Mouse (Mus musculus) embryonic facial prominence, embryonic 11.5 days (tissue): ENCODE results near the gene Afap1. TPM values are rescaled to one million over a fixed set of nuclear protein-coding genes. Genes with fewer than 3 reads are reported as not detected.

Experiments
- ATAC-seq: fragments of 200-750 bp; cut with Nextera tagmentation; replicated peaks from 2 replicates; pipeline ENCODE4 v1.8.0; 2017; ENCODE audit warnings: low read depth; ENCODE audit not compliant: insufficient number of reproducible peaks, low FRiP score, low TSS enrichment
- DNase-seq: peaks from one replicate; pipeline ENCODE4 v3.0.0-alpha.2; 2015; ENCODE audit warnings: low spot score
- H3K27ac ChIP-seq: fragments of 300-500 bp; sonication (generic); replicated peaks from 2 replicates; pipeline ENCODE4 v1.5.1; 2014; ENCODE audit warnings: mild to moderate bottlenecking, low read depth, low read length, control low read depth
- H3K27me3 ChIP-seq: fragments of 300-500 bp; sonication (generic); 2 replicates; pipeline ENCODE4 v1.6.1; 2014; ENCODE audit warnings: mild to moderate bottlenecking, low read length, moderate library complexity, mixed read lengths; ENCODE audit not compliant: control insufficient read depth, insufficient read depth
- H3K36me3 ChIP-seq: fragments of 300-500 bp; sonication (generic); replicated peaks from 2 replicates; pipeline ENCODE4 v1.6.1; 2014; ENCODE audit warnings: low read depth, mild to moderate bottlenecking, low read length, moderate library complexity, mixed read lengths; ENCODE audit not compliant: control insufficient read depth, insufficient read depth
- H3K4me1 ChIP-seq: fragments of 300-500 bp; sonication (generic); 2 replicates; pipeline ENCODE4 v1.6.1; 2014; ENCODE audit warnings: low read length, mixed read lengths; ENCODE audit not compliant: control insufficient read depth, insufficient read depth
- H3K4me2 ChIP-seq: fragments of 300-500 bp; sonication (generic); 2 replicates; pipeline ENCODE4 v1.6.1; 2014; ENCODE audit warnings: low read depth, mild to moderate bottlenecking, control low read depth, low read length, moderate library complexity
- H3K4me3 ChIP-seq: fragments of 300-500 bp; sonication (generic); 2 replicates; pipeline ENCODE4 v1.5.1; 2014; ENCODE audit warnings: low read depth, low read length, control low read depth
- H3K9ac ChIP-seq: fragments of 300-500 bp; sonication (generic); replicated peaks from 2 replicates; pipeline ENCODE4 v1.6.1; 2014; ENCODE audit warnings: mild to moderate bottlenecking, control low read depth, low read length
- H3K9me3 ChIP-seq: fragments of 300-500 bp; sonication (generic); replicated peaks from 2 replicates; pipeline ENCODE4 v1.6.1; 2016; ENCODE audit warnings: mild to moderate bottlenecking, low read length, inconsistent platforms, mixed read lengths; ENCODE audit not compliant: control insufficient read depth
- WGBS: fragments of 180-500 bp; shearing (Covaris S2); extraction: QIAGEN DNeasy Blood & Tissue Kit; methylation state at CpG from one replicate; pipeline ENCODE4 v1.1.7; 2014; 5-methylcytosine and 5-hydroxymethylcytosine counted together
- polyA plus RNA-seq: library from polyadenylated mRNA; unstranded; fragments of >200 nt; fragmentation: Nextera tagmentation; extraction: Ambion mirVana; gene quantifications from 2 replicates; pipeline ENCODE4 v1.2.1, GENCODE M21; 2014

Gene Afap1
- polyA plus RNA-seq, 1 experiment from 2014 or later = 19.8 TPM

- H3K36me3 ChIP-seq = no peaks in the 10 kb centered on the region
- H3K4me3 ChIP-seq = no peak overlapping the region
- WGBS = 32% methylated on average over 10 of the region's 10 CpGs
- no peak overlapping the region for H3K4me2 ChIP-seq
- peaks cover 9% of the 10 kb centered on the region for H3K4me1 ChIP-seq
- H3K27ac ChIP-seq = peak overlapping the region; percentile 47; the same call in 1 of the 2 replicates
- DNase-seq = peak; percentile 65
- H3K27me3 ChIP-seq = no peaks in the 10 kb centered on the region
- H3K9me3 ChIP-seq = no peaks in the 10 kb centered on the region
- ATAC-seq = no peak
- H3K9ac ChIP-seq = no peak overlapping the region
Measured at GRCm38 (mm10) chr5:35921595-35922254, 28.6 kb downstream of the Afap1 start.

- Histone ChIP-seq H3K36me3 (no peaks in the 10 kb centered on the region), H3K4me1 (peaks cover 5% of the 10 kb centered on the region), H3K27me3 (no peaks in the 10 kb centered on the region), H3K4me3 (no peak overlapping the region), H3K4me2 (no peak overlapping the region), H3K27ac (no peak overlapping the region), H3K9ac (no peak overlapping the region), H3K9me3 (no peaks in the 10 kb centered on the region)
- DNase-seq (no peak), ATAC-seq (no peak)
- WGBS = 87% methylated on average over 6 of the region's 6 CpGs
Measured at GRCm38 (mm10) chr5:35923448-35923847, 30.3 kb downstream of the Afap1 start.

DNA sequence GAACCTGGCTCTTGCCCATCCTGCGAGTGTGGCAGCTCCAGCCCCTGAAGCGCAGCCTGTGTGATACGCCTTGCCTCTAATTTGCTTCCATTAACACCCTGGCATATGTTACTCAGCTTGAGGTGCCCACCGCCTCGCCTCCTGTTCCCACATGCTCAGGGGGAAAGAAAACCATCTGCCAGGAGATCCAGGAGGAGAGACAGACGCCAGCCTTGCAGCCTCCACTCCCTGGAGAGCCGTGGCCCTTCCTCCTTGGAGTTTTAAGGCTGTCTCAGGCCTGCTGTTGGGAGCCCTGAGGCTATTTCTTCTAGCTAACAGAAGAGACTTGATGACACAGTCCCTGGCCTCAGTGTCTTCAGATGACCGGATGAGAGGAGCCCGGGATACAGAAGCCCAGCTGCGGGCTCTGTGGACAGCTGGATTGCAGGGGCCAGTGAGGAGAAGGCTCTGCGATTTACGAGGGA, 32.1 kb downstream of the Afap1 start:
- H3K27me3 ChIP-seq = no peaks in the 10 kb centered on the region
- no peak overlapping the region for H3K4me2 ChIP-seq
- H3K9ac ChIP-seq = no peak overlapping the region
- H3K9me3 ChIP-seq = no peaks in the 10 kb centered on the region
- peaks cover 5% of the 10 kb centered on the region for H3K4me1 ChIP-seq
- DNase-seq = no peak
- no peaks in the 10 kb centered on the region for H3K36me3 ChIP-seq
- H3K4me3 ChIP-seq = no peak overlapping the region
- H3K27ac ChIP-seq = no peak overlapping the region
- WGBS = 32% methylated on average over 12 of the region's 12 CpGs
- peak; percentile 59; the same call in 1 of the 2 replicates for ATAC-seq

- DNase-seq (no peak), ATAC-seq (no peak)
- Histone ChIP-seq H3K9ac (no peak overlapping the region), H3K4me1 (peaks cover 4% of the 10 kb centered on the region), H3K4me2 (no peak overlapping the region), H3K27ac (no peak overlapping the region), H3K4me3 (no peak overlapping the region), H3K9me3 (no peaks in the 10 kb centered on the region), H3K27me3 (no peaks in the 10 kb centered on the region), H3K36me3 (no peaks in the 10 kb centered on the region)
- WGBS = 72% methylated on average over 8 of the region's 8 CpGs
Measured at GRCm38 (mm10) chr5:35926511-35926910, 33.4 kb downstream of the Afap1 start.

- DNase-seq (no peak), ATAC-seq (no peak)
- no peak overlapping the region for H3K4me3 ChIP-seq
- H3K27ac ChIP-seq = no peak overlapping the region
- no peak overlapping the region for H3K9ac ChIP-seq
- 62% methylated on average over 5 of the region's 5 CpGs for WGBS
- H3K4me1 ChIP-seq = no peaks in the 10 kb centered on the region
- H3K27me3 ChIP-seq = no peaks in the 10 kb centered on the region
- no peaks in the 10 kb centered on the region; the same call in 1 of the 2 replicates for H3K36me3 ChIP-seq
- no peaks in the 10 kb centered on the region for H3K9me3 ChIP-seq
- H3K4me2 ChIP-seq = no peak overlapping the region
Measured at GRCm38 (mm10) chr5:35931296-35931695, 38.2 kb downstream of the Afap1 start.

DNA sequence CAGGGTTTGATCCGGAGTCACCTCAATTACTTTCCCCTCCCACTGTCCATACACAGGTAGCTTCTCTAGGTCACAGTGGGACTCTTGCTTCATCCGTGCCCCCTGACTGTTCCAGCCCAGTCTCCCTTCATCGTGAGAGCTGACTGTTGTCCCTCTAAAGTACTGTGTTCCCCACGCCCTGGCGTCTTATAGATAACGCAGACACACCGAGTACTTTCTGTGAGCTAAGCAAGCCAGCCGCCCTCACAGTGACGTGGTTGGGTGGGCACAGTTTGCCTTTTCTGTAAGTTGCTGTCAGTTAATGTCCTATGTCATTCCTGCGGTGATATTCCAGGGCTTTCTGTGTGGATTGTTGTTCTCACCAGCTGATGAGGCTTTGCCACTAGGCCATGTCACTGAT, 39.9 kb downstream of the Afap1 start:
- Histone ChIP-seq H3K4me3 (no peak overlapping the region), H3K36me3 (no peaks in the 10 kb centered on the region; the same call in 1 of the 2 replicates), H3K9me3 (no peaks in the 10 kb centered on the region), H3K27me3 (no peaks in the 10 kb centered on the region), H3K4me1 (no peaks in the 10 kb centered on the region), H3K9ac (no peak overlapping the region), H3K27ac (no peak overlapping the region), H3K4me2 (no peak overlapping the region)
- DNase-seq = no peak
- 82% methylated on average over 10 of the region's 10 CpGs for WGBS
- ATAC-seq = no peak

DNA sequence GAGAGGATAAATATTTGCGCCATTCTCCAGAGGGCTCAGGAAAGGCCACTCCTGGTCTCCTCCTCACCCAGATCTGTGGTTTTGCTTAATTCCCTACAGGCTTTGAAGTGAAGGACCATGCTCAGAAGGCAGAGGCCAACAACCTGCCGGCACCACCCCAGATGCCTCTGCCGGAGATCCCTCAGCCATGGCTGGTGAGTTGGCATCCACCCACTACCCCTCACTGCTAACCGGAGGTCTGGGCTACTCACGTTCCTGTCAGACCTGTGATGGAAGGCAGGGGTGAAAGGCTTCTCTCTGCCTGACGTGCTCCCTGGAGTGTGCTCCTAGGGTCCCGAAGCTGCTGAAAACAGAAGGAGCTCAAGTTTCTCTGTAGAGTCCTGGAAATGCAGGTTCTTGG, 42.8 kb downstream of the Afap1 start:
- Histone ChIP-seq H3K27ac (no peak overlapping the region), H3K9ac (no peak overlapping the region), H3K4me2 (no peak overlapping the region), H3K36me3 (no peaks in the 10 kb centered on the region; the same call in 1 of the 2 replicates), H3K4me3 (no peak overlapping the region), H3K27me3 (no peaks in the 10 kb centered on the region), H3K4me1 (no peaks in the 10 kb centered on the region), H3K9me3 (no peaks in the 10 kb centered on the region)
- DNase-seq (no peak), ATAC-seq (no peak)
- 81% methylated on average over 7 of the region's 7 CpGs for whole genome bisulfite sequencing

DNA sequence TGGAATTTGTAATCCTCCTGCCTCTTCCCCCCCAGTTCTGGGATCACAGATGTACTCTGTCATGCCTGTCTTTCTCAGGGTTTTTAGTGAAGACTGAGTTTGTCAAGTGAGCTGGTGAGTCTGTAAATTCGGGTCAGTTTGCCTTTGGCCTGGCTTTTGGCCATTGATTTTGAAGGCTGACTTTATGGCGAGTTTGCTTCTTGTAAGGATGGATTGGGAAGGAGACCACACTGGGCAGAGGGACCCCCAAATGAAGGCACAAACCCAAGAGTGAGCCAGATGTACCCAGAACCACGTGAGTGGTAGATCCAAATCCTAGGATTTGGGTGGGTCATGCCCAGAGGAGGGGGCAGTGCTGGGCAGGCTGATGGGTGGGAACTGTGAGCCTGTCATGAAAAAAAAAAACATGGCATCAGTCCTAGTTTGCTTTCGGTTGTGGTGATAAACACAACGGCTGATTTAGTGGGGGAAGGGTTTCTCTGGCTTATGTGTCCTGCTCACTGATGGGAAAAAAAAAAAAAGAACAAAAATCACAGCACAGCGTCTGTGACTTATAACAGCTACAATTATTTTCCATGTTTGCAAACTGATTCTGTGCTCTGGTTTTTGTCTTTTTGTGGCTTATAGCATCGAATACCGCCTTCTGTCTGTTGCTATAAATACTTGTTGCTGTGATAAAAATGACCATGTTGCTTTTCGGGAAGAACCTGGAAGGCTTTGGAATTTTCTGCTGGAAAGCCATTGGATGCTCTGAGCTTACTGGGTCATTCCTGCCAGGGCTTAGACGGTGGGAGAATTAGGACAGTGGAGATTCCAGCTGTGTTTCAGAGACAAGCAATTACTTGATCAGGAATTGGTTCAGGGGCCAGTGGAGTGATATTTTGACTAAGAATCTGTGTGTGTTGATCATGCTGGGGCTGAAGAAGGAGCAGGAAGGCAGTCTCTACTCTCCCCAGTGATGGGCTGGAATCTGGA, 45.4 kb downstream of the Afap1 start:
- Histone ChIP-seq H3K27me3 (no peaks in the 10 kb centered on the region), H3K4me1 (no peaks in the 10 kb centered on the region), H3K36me3 (no peaks in the 10 kb centered on the region; the same call in 1 of the 2 replicates), H3K4me2 (no peak overlapping the region), H3K27ac (no peak overlapping the region), H3K4me3 (no peak overlapping the region), H3K9me3 (no peaks in the 10 kb centered on the region), H3K9ac (no peak overlapping the region)
- ATAC-seq (no peak), DNase-seq (no peak)
- WGBS = 73% methylated on average over 10 of the region's 10 CpGs
